Comparison of ENCODE assay signal across 9 mouse cellular contexts in the genomic region with DNA sequence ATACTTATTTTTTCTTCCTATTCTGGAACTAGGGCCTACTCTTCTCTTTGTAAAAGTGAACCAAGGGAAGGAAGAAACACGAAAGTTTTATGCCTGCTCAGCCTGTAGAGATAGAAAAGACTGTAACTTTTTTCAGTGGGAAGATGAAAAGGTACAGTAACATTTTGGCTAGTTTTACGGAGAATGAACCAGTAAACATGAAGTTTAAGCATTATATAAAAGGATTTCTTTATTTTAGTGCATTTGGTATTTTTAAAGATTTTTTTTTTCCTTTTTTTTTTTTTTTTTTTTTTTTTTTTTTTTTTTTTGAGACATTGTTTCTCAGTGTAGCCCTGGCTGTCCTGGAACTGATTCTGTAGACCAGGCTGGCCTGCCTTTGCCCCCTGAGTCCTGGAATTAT. TPM values are rescaled to one million over a fixed set of nuclear protein-coding genes. Genes with fewer than 3 reads are reported as not detected.
DNase-seq lines count a peak whose midpoint lies in the region; ATAC-seq and TF ChIP-seq lines count a peak whose summit lies in the region.
"Had no signal": no experiment of that assay in that cellular context is flagged by ENCODE, and none has a peak within 500 bp of the region (broad histone marks: within the 10 kb centered on the region; RNA-seq: fewer than 3 reads in every experiment).

No protein-coding gene starts in this region.

- H3K4me3 ChIP-seq in heart, postnatal 0 days (ENCODE audit: low read depth, low read length): no peak overlapping the region
- peak overlapping the region in 2 of 3 experiments; percentile 69 to 95 for H3K4me3 ChIP-seq in CH12.LX (replicated peaks in 1 of 3; ENCODE audit: low read depth in 2 of 3, low read length in 2 of 3, poor library complexity in 1 of 3)
- H3K4me3 ChIP-seq in forebrain, embryonic 12.5 days (replicated peaks): peak overlapping the region; percentile 74; the same call in 1 of the 2 replicates
- peak overlapping the region; percentile 88 for H3K4me3 ChIP-seq in liver, embryonic 13.5 days (replicated peaks)

- no peak for TF ChIP-seq CTCF in heart, postnatal 0 days (IDR thresholded peaks at IDR 0.05; ENCODE audit: low read depth)
- TF ChIP-seq CTCF in CH12.LX (conservative IDR thresholded peaks at IDR 0.05 in 1 of 2, IDR thresholded peaks at IDR 0.05 in 1 of 2; ENCODE audit: low read depth in 2 of 2, low read length in 2 of 2): no peak

- no peak for TF ChIP-seq POLR2A in CH12.LX (IDR thresholded peaks at IDR 0.05; ENCODE audit: low read depth, low read length)

- H3K9ac ChIP-seq in heart, postnatal 0 days (replicated peaks; ENCODE audit: low read depth, low read length): no peak overlapping the region
- peak overlapping the region; percentile 59; the same call in 1 of the 2 replicates for H3K9ac ChIP-seq in CH12.LX (ENCODE audit: insufficient read depth, low read depth)
- H3K9ac ChIP-seq in forebrain, embryonic 12.5 days: no peak overlapping the region
- H3K9ac ChIP-seq in liver, embryonic 13.5 days: no peak overlapping the region

- H3K27ac ChIP-seq in heart, postnatal 0 days (ENCODE audit: low read depth): no peak overlapping the region
- no peak overlapping the region for H3K27ac ChIP-seq in CH12.LX (ENCODE audit: insufficient read depth, low read depth)
- no peak overlapping the region for H3K27ac ChIP-seq in forebrain, embryonic 12.5 days
- no peak overlapping the region for H3K27ac ChIP-seq in liver, embryonic 13.5 days

- peak overlapping the region; percentile 69; the same call in 1 of the 2 replicates for H3K4me2 ChIP-seq in heart, postnatal 0 days (ENCODE audit: low read depth, low read length)
- H3K4me2 ChIP-seq in CH12.LX (ENCODE audit: insufficient read depth, low read depth, poor library complexity, severe bottlenecking): peak overlapping the region; percentile 29; the same call in 1 of the 2 replicates
- H3K4me2 ChIP-seq in forebrain, embryonic 12.5 days: peak overlapping the region; percentile 59
- peak overlapping the region; percentile 67 for H3K4me2 ChIP-seq in liver, embryonic 13.5 days

- no peak for TF ChIP-seq EP300 in heart, postnatal 0 days (IDR thresholded peaks at IDR 0.05; ENCODE audit: low read depth)
- no peak for TF ChIP-seq EP300 in CH12.LX (IDR thresholded peaks at IDR 0.05; ENCODE audit: low read length)

- in situ Hi-C loops in CH12.LX (cut with MboI; ENCODE audit: low pct_ligation_motif_present, low pct_unique_long_range_greater_than_20kb, low sequenced_read_pairs): no loop called here

- WGBS in heart, postnatal 0 days: 76% methylated on average over 2 of the region's 2 CpGs
- WGBS in forebrain, embryonic 12.5 days: 73% methylated on average over 2 of the region's 2 CpGs
- 72% methylated on average over 2 of the region's 2 CpGs for WGBS in liver, embryonic 13.5 days (ENCODE audit: insufficient replicate concordance)

- H3K9me3 ChIP-seq in heart, postnatal 0 days (replicated peaks; ENCODE audit: control insufficient read depth, low read length): no peaks in the 10 kb centered on the region
- no peaks in the 10 kb centered on the region for H3K9me3 ChIP-seq in CH12.LX (replicated peaks; ENCODE audit: low read length)
- no peaks in the 10 kb centered on the region for H3K9me3 ChIP-seq in forebrain, embryonic 12.5 days
- no peaks in the 10 kb centered on the region for H3K9me3 ChIP-seq in liver, embryonic 13.5 days (replicated peaks)

- peaks cover 6% of the 10 kb centered on the region; the same call in 1 of the 2 replicates for H3K79me2 ChIP-seq in CH12.LX (replicated peaks; ENCODE audit: control insufficient read depth, extremely low read depth, insufficient read depth, poor library complexity, severe bottlenecking)

- ATAC-seq in heart, postnatal 0 days (ENCODE audit: insufficient read depth, low read depth): no peak
- ATAC-seq in forebrain, embryonic 12.5 days (ENCODE audit: low FRiP score): no peak
- ATAC-seq in liver, embryonic 13.5 days (ENCODE audit: low read depth): no peak

- no peak for TF ChIP-seq RAD21 in CH12.LX (IDR thresholded peaks at IDR 0.05; ENCODE audit: low read depth, low read length)

- peaks cover 6% of the 10 kb centered on the region; the same call in 1 of the 2 replicates for H3K4me1 ChIP-seq in heart, postnatal 0 days (ENCODE audit: control insufficient read depth, insufficient read depth)
- H3K4me1 ChIP-seq in CH12.LX (ENCODE audit: control insufficient read depth in 1 of 2, insufficient read depth in 2 of 2): peaks cover 2 to 26% of the 10 kb centered on the region in 2 experiments; a peak in 2 of 4 replicates
- H3K4me1 ChIP-seq in forebrain, embryonic 12.5 days: no peaks in the 10 kb centered on the region; the same call in 1 of the 2 replicates
- peaks cover 25% of the 10 kb centered on the region for H3K4me1 ChIP-seq in liver, embryonic 13.5 days (replicated peaks)

- DNase-seq in heart, postnatal 0 days (ENCODE audit: low spot score): no peak
- DNase-seq in heart, adult 8-10 months (ENCODE audit: low spot score): no peak
- no peak for DNase-seq in CH12.LX (ENCODE audit: extremely low read depth)
- no peak for DNase-seq in liver, embryonic 13.5 days
- no peak for DNase-seq in cerebellum, adult 11-12 months
- DNase-seq in frontal cortex, postnatal 10 days (ENCODE audit: low spot score in 2 of 2): no peak
- no peak for DNase-seq in gastrocnemius, postnatal 10 days

- peaks cover 32% of the 10 kb centered on the region; the same call in 1 of the 2 replicates for H3K36me3 ChIP-seq in heart, postnatal 0 days (replicated peaks; ENCODE audit: control insufficient read depth, insufficient read depth, low read length)
- H3K36me3 ChIP-seq in CH12.LX (replicated peaks in 1 of 2; ENCODE audit: control insufficient read depth in 1 of 2, insufficient read depth in 1 of 2, low read length in 1 of 2): peaks cover 22 to 35% of the 10 kb centered on the region in 2 experiments
- peaks cover 18% of the 10 kb centered on the region for H3K36me3 ChIP-seq in forebrain, embryonic 12.5 days (replicated peaks)
- H3K36me3 ChIP-seq in liver, embryonic 13.5 days: peaks cover 25% of the 10 kb centered on the region

- dilution Hi-C loops in CH12.LX (cut with MboI; ENCODE audit: extremely low pct_ligation_motif_present, extremely low pct_unique_long_range_greater_than_20kb, low sequenced_read_pairs): no loop called here

- H3K27me3 ChIP-seq in heart, postnatal 0 days (ENCODE audit: control insufficient read depth, insufficient read depth, low read length): no peaks in the 10 kb centered on the region
- no peaks in the 10 kb centered on the region for H3K27me3 ChIP-seq in CH12.LX (replicated peaks)
- no peaks in the 10 kb centered on the region for H3K27me3 ChIP-seq in forebrain, embryonic 12.5 days
- H3K27me3 ChIP-seq in liver, embryonic 13.5 days: no peaks in the 10 kb centered on the region
- H3K27me3 ChIP-seq: Patski had no signal

TF ChIP-seq in CH12.LX, 34 proteins besides CTCF, POLR2A, EP300 and RAD21:
- no peak for TF ChIP-seq JUN (IDR thresholded peaks at IDR 0.05; ENCODE audit: insufficient read depth, low read depth, low read length)
- TF ChIP-seq ZNF384 (IDR thresholded peaks at IDR 0.05; ENCODE audit: low read depth, low read length): peak; percentile 87

RNA-seq across cellular contexts. Expression of gene Zcchc4, which starts 8.7 kb away (rescaled TPM):
- total RNA-seq in heart, postnatal 0 days (2014; rRNA removed; ENCODE audit: low replicate concordance): 7.4 and 8.9 TPM in 2 replicates
- polyA plus RNA-seq in heart, postnatal 0 days (2015; fragmentation: Nextera tagmentation; extraction: Ambion mirVana): 7.0 and 7.8 TPM in 2 replicates
- total RNA-seq in heart, adult 8-10 months (2022): 1 to 10 TPM; 6.0 to 7.5 (median 7.1) TPM
- total RNA-seq in CH12.LX (2012; rRNA removed) (14.3 and 14.8 TPM in 2 replicates), CH12.LX (2014; rRNA removed) (18.9 and 21.0 TPM in 2 replicates)
- 14.3 and 17.2 TPM in 2 replicates for polyA plus RNA-seq in CH12.LX (2012; ENCODE audit: insufficient read length, low read depth)
- polyA plus RNA-seq in forebrain, embryonic 12.5 days (2016; fragmentation: Nextera tagmentation; extraction: Ambion mirVana): 19.7 and 20.0 TPM in 2 replicates
- 7.8 and 9.2 TPM in 2 replicates for polyA plus RNA-seq in liver, embryonic 13.5 days (2015; fragmentation: Nextera tagmentation; extraction: Ambion mirVana)
- total RNA-seq in gastrocnemius, postnatal 10 days (2021): 1 to 10 TPM; 5.5 to 7.5 TPM

RNA-seq across cellular contexts. Expression of gene Pi4k2b, which starts 42.6 kb away (rescaled TPM):
- total RNA-seq in heart, postnatal 0 days (2014; rRNA removed; ENCODE audit: low replicate concordance): 1.7 and 16.3 TPM in 2 replicates
- polyA plus RNA-seq in heart, postnatal 0 days (2015; fragmentation: Nextera tagmentation; extraction: Ambion mirVana): 3.0 and 3.6 TPM in 2 replicates
- 1 to 10 TPM; 1.5 to 2.2 (median 1.6) TPM for total RNA-seq in heart, adult 8-10 months (2022)
- total RNA-seq in CH12.LX (2012; rRNA removed): 14.5 and 17.0 TPM in 2 replicates
- total RNA-seq in CH12.LX (2014; rRNA removed): 27.1 and 31.7 TPM in 2 replicates
- polyA plus RNA-seq in CH12.LX (2012; ENCODE audit: insufficient read length, low read depth): 9.9 and 10.8 TPM in 2 replicates
- polyA plus RNA-seq in forebrain, embryonic 12.5 days (2016; fragmentation: Nextera tagmentation; extraction: Ambion mirVana): 16.1 and 19.2 TPM in 2 replicates
- polyA plus RNA-seq in liver, embryonic 13.5 days (2015; fragmentation: Nextera tagmentation; extraction: Ambion mirVana): 16.5 and 19.6 TPM in 2 replicates
- 1 to 10 TPM; 3.7 to 6.4 TPM for total RNA-seq in gastrocnemius, postnatal 10 days (2021)

RNA-seq across cellular contexts. Expression of gene Anapc4, which starts 49.9 kb away (rescaled TPM):
- total RNA-seq in heart, postnatal 0 days (2014; rRNA removed; ENCODE audit: low replicate concordance): 26.9 and 33.7 TPM in 2 replicates
- polyA plus RNA-seq in heart, postnatal 0 days (2015; fragmentation: Nextera tagmentation; extraction: Ambion mirVana): 48.7 and 52.5 TPM in 2 replicates
- 10 to 100 TPM; 28.5 to 40.0 (median 34.4) TPM for total RNA-seq in heart, adult 8-10 months (2022)
- total RNA-seq in CH12.LX (2012; rRNA removed): 66.4 and 76.6 TPM in 2 replicates
- total RNA-seq in CH12.LX (2014; rRNA removed): 85.6 and 110 TPM in 2 replicates
- polyA plus RNA-seq in CH12.LX (2012; ENCODE audit: insufficient read length, low read depth): 87.0 and 115 TPM in 2 replicates
- polyA plus RNA-seq in forebrain, embryonic 12.5 days (2016; fragmentation: Nextera tagmentation; extraction: Ambion mirVana): 121 and 127 TPM in 2 replicates
- polyA plus RNA-seq in liver, embryonic 13.5 days (2015; fragmentation: Nextera tagmentation; extraction: Ambion mirVana): 31.2 and 37.3 TPM in 2 replicates
- total RNA-seq in gastrocnemius, postnatal 10 days (2021): 10 to 100 TPM; 42.5 to 52.7 TPM
